Mouse (Mus musculus) cerebellum, adult 11 months (tissue): ENCODE measurements around the gene Tbc1d10c.

ENCODE experiments used
- DNase-seq: peaks from one replicate; pipeline ENCODE4 v3.0.0; 2022

Tbc1d10c gene

GRCm38 (mm10) chr19:4189051-4189620 lies 1.9 kb downstream of the Tbc1d10c start:
- no peak for DNase-seq

- DNase-seq, result no peak
Measured at GRCm38 (mm10) chr19:4187303-4187702, 3.8 kb downstream of the Tbc1d10c start.

GRCm38 (mm10) chr19:4184976-4185975 lies 5.8 kb downstream of the Tbc1d10c start:
- no peak for DNase-seq

GRCm38 (mm10) chr19:4183689-4184088 lies 7.4 kb downstream of the Tbc1d10c start:
- DNase-seq, result no peak

GRCm38 (mm10) chr19:4181892-4182291 lies 9.2 kb downstream of the Tbc1d10c start:
- no peak for DNase-seq

- no peak for DNase-seq
Measured at GRCm38 (mm10) chr19:4180411-4180810, 10.7 kb downstream of the Tbc1d10c start.

- DNase-seq, result no peak
Measured at GRCm38 (mm10) chr19:4175368-4175947, 15.6 kb downstream of the Tbc1d10c start, which contains the start of gene Carns1. Gene Carns1, minus strand, starts transcription at chr19:4175479.

GRCm38 (mm10) chr19:4172925-4173324 lies 18.2 kb downstream of the Tbc1d10c start:
- DNase-seq, result peak; percentile 14

GRCm38 (mm10) chr19:4171393-4172290 lies 19.4 kb downstream of the Tbc1d10c start:
- DNase-seq, result peak; percentile 21

- peak; percentile 29 for DNase-seq
Measured at GRCm38 (mm10) chr19:4170723-4171392, 20.2 kb downstream of the Tbc1d10c start.

GRCm38 (mm10) chr19:4169810-4170209 lies 21.3 kb downstream of the Tbc1d10c start:
- no peak for DNase-seq

GRCm38 (mm10) chr19:4169378-4169784 lies 21.7 kb downstream of the Tbc1d10c start:
- peak; percentile 100 for DNase-seq

- no peak for DNase-seq
Measured at GRCm38 (mm10) chr19:4166678-4167476, 24.2 kb downstream of the Tbc1d10c start.

- DNase-seq, result no peak
Measured at GRCm38 (mm10) chr19:4164721-4165120, 26.4 kb downstream of the Tbc1d10c start.

- DNase-seq, result no peak
Measured at GRCm38 (mm10) chr19:4164100-4164499, 27.0 kb downstream of the Tbc1d10c start.

GRCm38 (mm10) chr19:4163543-4163887 lies 27.6 kb downstream of the Tbc1d10c start:
- no peak for DNase-seq

- peak; percentile 94 for DNase-seq
Measured at GRCm38 (mm10) chr19:4162646-4163542, 28.2 kb downstream of the Tbc1d10c start, which contains the start of gene Rps6kb2. Gene Rps6kb2, minus strand, starts transcription at chr19:4163354.

GRCm38 (mm10) chr19:4159049-4159448 lies 32.0 kb downstream of the Tbc1d10c start:
- no peak for DNase-seq

- DNase-seq, result no peak
Measured at GRCm38 (mm10) chr19:4156771-4157170, 34.3 kb downstream of the Tbc1d10c start.

GRCm38 (mm10) chr19:4156073-4156579 lies 35.0 kb downstream of the Tbc1d10c start:
- peak; percentile 34 for DNase-seq
